Mouse (Mus musculus): ENCODE results near the gene Slc25a12.
"Not testable (repeated sequence)": the region's sequence is repeated elsewhere in the genome, so short reads cannot be mapped to it uniquely, and the experiment has no call there.

Slc25a12 gene

GRCm38 (mm10) chr2:71367125-71367880 is at the start of gene Slc25a12:
TSS of gene Slc25a12 (minus strand) at chr2:71367749.
- DNase-seq (ENCODE audit: low read depth) = peak; percentile 77

- DNase-seq (ENCODE audit: low read depth) = no peak
Measured at GRCm38 (mm10) chr2:71405613-71406012, 38.1 kb upstream of the Slc25a12 start.

- DNase-seq (ENCODE audit: low read depth) = no peak
Measured at GRCm38 (mm10) chr2:71389864-71390263, 22.3 kb upstream of the Slc25a12 start.

- peak; percentile 97 for DNase-seq (ENCODE audit: low read depth)
Measured at GRCm38 (mm10) chr2:71388951-71389763, 21.6 kb upstream of the Slc25a12 start, which contains the start of gene Hat1. TSS of gene Hat1 (plus strand) at chr2:71388958.

- no peak for DNase-seq (ENCODE audit: low read depth)
Measured at GRCm38 (mm10) chr2:71387766-71388165, 20.2 kb upstream of the Slc25a12 start.

- DNase-seq (ENCODE audit: low read depth) = no peak
Measured at GRCm38 (mm10) chr2:71383890-71384289, 16.3 kb upstream of the Slc25a12 start.

- no peak for DNase-seq (ENCODE audit: low read depth)
Measured at GRCm38 (mm10) chr2:71381962-71382361, 14.4 kb upstream of the Slc25a12 start.

GRCm38 (mm10) chr2:71377426-71377825 is 9.9 kb upstream of the Slc25a12 start:
- no peak for DNase-seq (ENCODE audit: low read depth)

- no peak for DNase-seq (ENCODE audit: low read depth)
Measured at GRCm38 (mm10) chr2:71376433-71376906, 8.9 kb upstream of the Slc25a12 start.

GRCm38 (mm10) chr2:71374275-71375155 is 7.0 kb upstream of the Slc25a12 start:
- DNase-seq (ENCODE audit: low read depth) = peak; percentile 68

- DNase-seq (ENCODE audit: low read depth) = not testable (repeated sequence)
Measured at GRCm38 (mm10) chr2:71372261-71372660, 4.7 kb upstream of the Slc25a12 start.

- no peak for DNase-seq (ENCODE audit: low read depth)
Measured at GRCm38 (mm10) chr2:71371790-71372189, 4.2 kb upstream of the Slc25a12 start.

GRCm38 (mm10) chr2:71368086-71368485 is 537 bp upstream of the Slc25a12 start:
- DNase-seq (ENCODE audit: low read depth) = no peak

GRCm38 (mm10) chr2:71366618-71367124 is 878 bp downstream of the Slc25a12 start:
- DNase-seq (ENCODE audit: low read depth) = peak; percentile 40

GRCm38 (mm10) chr2:71360192-71360591 is 7.4 kb downstream of the Slc25a12 start:
- no peak for DNase-seq (ENCODE audit: low read depth)

GRCm38 (mm10) chr2:71358347-71358746 is 9.2 kb downstream of the Slc25a12 start:
- DNase-seq (ENCODE audit: low read depth) = no peak

GRCm38 (mm10) chr2:71354055-71354425 is 13.5 kb downstream of the Slc25a12 start:
- DNase-seq (ENCODE audit: low read depth) = no peak

- DNase-seq (ENCODE audit: low read depth) = no peak
Measured at GRCm38 (mm10) chr2:71353306-71354054, 14.1 kb downstream of the Slc25a12 start.

- DNase-seq (ENCODE audit: low read depth) = no peak
Measured at GRCm38 (mm10) chr2:71351727-71351987, 15.9 kb downstream of the Slc25a12 start.

- DNase-seq (ENCODE audit: low read depth) = no peak
Measured at GRCm38 (mm10) chr2:71350904-71351726, 16.4 kb downstream of the Slc25a12 start.

All from c-Kit-positive CD71-positive TER-119-negative erythroid progenitor cells, embryonic 14.5 days (primary cell).